Mouse (Mus musculus): ENCODE results near the gene Lin54.

DNA sequence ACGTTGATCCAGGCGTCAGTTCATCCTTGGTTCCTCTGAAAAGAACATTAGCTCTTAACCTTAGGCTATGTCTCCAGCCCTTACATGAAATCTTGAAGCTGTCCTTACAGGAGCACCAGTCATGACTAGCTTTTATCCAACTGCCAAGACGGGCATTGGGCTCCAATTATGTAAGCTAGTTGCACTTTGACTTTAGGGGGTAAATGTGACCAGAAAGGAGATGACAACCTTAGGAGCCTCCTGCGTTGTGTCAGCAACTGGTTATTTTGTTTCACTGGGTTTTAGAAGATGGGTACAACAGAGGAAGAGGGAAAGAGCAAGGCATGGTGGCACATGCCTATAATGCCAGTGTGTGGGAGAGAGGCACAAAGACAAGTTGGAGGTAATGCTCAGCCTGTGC is 81.6 kb downstream of the Lin54 start:
- TF ChIP-seq CHD2 (IDR thresholded peaks at IDR 0.05; ENCODE audit: low read length) (0 out of 2 replicates have a peak, but pooled peaks have one; percentile 30), SMC3 (IDR thresholded peaks at IDR 0.05; ENCODE audit: low read depth, low read length) (no peak), HCFC1 (IDR thresholded peaks at IDR 0.05; ENCODE audit: low read depth, low read length) (no peak), EP300 (IDR thresholded peaks at IDR 0.05; ENCODE audit: low read length) (no peak), UBTF (IDR thresholded peaks at IDR 0.05; ENCODE audit: low read depth, low read length) (no peak), CTCF (conservative IDR thresholded peaks at IDR 0.05 in 1 of 2, IDR thresholded peaks at IDR 0.05 in 1 of 2; ENCODE audit: low read depth in 2 of 2, low read length in 2 of 2) (no peak), USF2 (conservative IDR thresholded peaks at IDR 0.05; ENCODE audit: low read depth, low read length) (no peak), CHD1 (IDR thresholded peaks at IDR 0.05; ENCODE audit: low read depth, low read length) (no peak), IRF4 (IDR thresholded peaks at IDR 0.05; ENCODE audit: low read depth, low read length) (no peak), ELF1 (IDR thresholded peaks at IDR 0.05; ENCODE audit: low read depth, low read length) (no peak)

All from CH12.LX (cell line).